Mouse (Mus musculus): ENCODE measurements around the gene Ntf3.

The Ntf3 gene

GRCm38 (mm10) chr6:126159279-126160066, 7.2 kb downstream of the Ntf3 start:
- no peak for DNase-seq (ENCODE audit: low spot score in 2 of 2)

DNA sequence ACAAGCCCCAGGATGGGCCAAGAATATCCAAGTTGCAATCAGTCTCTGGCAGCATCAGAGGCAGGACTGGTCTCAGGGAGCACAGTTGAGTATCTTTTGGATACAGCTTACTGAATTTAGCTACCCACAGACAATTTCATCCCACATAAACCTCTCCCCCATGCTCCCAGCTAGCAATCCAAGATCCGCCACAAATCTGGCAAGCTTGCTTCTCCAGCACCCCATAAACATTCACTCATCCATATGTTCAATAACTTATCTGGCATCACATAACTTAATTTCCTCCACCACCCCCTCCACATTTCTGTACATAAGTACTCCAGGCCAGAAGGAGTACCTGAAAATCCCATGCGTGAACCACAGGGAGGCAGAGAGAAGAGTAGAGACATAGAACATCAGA, 10.8 kb downstream of the Ntf3 start:
- DNase-seq (ENCODE audit: low spot score in 2 of 2), result no peak

DNA sequence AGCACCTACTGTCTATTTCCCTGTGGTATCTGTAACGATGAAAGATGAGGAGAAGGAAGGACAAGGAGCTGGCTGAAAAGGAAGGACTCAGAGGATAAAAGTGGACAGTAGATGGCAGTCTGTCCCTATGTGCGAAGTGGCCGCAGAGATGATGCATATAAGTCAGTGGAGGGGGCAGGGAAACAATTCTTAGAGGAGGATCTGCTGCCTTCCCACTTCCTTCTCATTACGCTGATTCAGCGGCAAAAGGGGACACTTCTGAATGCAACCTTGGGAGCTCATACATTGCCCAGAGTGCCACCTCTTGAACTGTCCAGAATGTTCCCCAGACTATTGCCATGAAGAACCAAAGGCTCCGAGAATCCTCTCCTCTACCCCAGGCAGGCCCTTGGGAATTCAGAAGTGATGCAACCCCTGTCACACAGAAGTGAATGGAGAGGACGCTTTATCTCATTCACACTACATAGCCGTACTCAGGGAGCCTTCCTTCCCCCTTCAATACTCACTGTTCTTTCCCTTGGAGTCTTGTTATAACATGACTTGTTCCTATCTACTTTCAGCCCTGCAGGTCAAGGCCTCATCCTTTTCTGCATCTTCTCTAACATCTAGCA, 12.2 kb downstream of the Ntf3 start:
- DNase-seq (ENCODE audit: low spot score in 2 of 2), result no peak

- DNase-seq (ENCODE audit: low spot score in 2 of 2), result no peak
These were observed 13.6 kb downstream of the Ntf3 start for GRCm38 (mm10) chr6:126153154-126153553.

- no peak for DNase-seq (ENCODE audit: low spot score in 2 of 2)
These were observed 23.1 kb downstream of the Ntf3 start for GRCm38 (mm10) chr6:126143659-126144058.

GRCm38 (mm10) chr6:126142741-126143140, 24.0 kb downstream of the Ntf3 start:
- no peak for DNase-seq (ENCODE audit: low spot score in 2 of 2)

DNA sequence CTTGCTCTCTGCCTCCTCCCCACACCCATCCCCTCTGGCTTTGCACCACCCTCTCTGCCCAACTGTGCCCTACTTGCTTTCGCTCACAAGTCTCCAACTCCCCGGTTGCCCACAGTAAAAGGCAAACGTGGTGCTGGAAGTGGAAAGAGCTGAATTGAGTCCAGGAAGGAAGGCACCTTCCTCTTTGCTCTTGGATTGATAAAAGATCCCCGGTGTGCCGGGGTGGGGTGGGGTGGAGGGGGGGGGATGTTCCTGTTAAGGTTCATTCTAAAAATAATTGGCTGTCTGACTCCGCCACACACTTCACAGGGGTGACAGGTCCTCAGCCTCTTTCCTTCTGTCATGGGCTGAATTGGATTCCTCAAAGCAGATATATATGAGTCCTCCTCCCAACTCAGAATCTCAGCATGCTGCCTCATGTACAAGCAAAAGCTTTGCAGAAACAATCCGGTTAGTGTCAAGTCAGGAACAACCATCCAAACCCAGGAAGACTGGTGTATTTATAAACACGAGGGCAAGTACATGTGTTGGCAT, 24.6 kb downstream of the Ntf3 start:
- DNase-seq (ENCODE audit: low spot score in 2 of 2), result no peak

GRCm38 (mm10) chr6:126141472-126141871, 25.2 kb downstream of the Ntf3 start:
- no peak for DNase-seq (ENCODE audit: low spot score in 2 of 2)

- DNase-seq (ENCODE audit: low spot score in 2 of 2), result no peak
These were observed 25.7 kb downstream of the Ntf3 start for GRCm38 (mm10) chr6:126140961-126141360.

DNA sequence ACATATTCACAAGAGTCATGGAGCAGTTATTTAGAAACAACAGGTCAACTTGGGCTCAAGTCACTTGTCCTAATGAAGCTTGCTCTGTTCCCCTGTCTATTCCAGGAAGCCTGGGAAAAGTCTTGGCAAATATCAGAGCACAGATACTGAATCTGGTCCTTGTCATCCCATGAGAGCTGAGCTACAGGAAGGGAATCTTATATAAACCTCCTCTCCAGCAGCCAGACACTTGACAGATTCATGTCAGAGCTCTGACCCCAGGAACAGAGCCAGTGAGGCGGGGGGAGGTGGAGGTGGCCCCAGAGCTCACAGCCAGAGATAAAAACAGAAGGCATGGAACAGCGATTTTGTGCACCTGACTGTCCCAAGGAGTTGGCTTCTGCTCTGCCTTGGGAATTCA, 26.3 kb downstream of the Ntf3 start:
- DNase-seq (ENCODE audit: low spot score in 2 of 2), result no peak

DNA sequence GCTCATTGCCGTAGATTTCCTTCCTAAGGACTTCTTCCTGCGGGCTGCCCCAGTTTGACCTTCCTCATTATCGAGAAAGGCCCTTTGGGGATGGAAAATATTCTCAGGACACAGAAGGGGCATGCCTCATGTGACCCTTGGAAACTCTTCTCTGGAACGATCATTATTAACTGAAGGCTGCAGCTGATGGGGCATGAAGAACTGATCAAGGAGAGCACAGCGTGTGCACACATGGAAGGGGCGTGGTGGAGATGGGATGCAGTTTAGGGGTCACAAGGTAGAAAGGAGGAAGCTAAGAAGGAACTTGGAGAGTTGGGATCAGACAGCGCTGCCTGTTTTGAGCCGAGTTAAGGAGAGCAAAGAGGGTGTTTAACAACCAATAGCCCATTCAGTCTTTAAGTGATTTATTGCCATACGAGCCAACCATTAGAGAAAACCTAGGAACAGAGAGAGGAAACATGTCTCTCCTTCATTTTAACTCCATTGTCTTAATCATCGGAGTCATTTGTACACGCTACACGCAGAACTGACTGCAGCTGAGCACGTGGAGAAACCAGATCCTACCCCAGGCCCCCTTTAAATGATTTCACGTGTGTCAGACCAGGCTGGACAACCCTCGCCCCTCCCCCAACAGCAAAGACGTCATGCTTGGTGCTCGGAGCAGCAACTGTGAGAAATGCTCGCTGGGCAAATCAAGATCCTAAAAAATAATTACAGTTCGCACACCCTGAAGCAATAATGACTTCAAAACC, 32.4 kb downstream of the Ntf3 start:
- DNase-seq (ENCODE audit: low spot score in 2 of 2), result no peak

DNA sequence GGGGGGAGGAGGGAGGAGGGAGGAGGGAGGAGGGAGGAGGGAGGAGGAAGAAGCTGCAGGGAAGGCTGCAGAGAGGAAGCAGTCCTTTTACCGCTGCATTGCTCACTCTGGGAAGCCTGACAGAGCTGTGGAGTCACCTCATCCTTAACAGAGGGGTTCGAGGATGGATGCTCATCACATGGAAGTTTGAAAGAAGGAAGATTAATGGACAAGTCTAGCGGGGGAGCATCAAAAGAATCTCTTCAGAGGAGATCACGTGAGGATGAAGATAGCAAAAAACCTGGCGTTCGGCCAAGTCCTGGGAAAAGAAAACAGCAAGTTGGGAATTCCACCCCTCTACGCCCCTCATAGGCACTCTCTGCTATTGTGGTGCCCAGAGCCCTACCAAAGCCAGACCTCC, 38.5 kb downstream of the Ntf3 start:
- DNase-seq (ENCODE audit: low spot score in 2 of 2), result no peak

DNA sequence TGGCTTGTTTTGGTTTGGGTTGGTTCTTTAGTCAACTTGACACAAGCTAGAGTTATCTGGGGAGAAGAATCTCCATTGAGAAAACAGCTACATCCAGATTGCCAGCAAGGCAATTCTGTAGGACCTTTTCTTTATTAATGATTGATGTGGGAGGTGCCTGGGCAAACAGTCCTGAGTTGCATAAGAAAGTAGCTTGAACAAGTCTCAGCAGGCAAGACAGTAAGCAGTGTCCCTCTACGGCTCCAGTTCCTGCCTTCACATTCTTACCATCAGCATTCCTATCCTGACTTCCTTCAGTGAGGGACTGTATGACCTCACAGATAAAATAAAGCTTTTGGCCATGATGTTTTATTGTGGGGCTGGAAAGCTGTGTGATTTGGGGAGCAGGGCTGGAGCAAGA, 48.5 kb downstream of the Ntf3 start:
- DNase-seq (ENCODE audit: low spot score in 2 of 2), result no peak

- no peak for DNase-seq (ENCODE audit: low spot score in 2 of 2)
These were observed 49.5 kb downstream of the Ntf3 start for GRCm38 (mm10) chr6:126117191-126117590.

DNA sequence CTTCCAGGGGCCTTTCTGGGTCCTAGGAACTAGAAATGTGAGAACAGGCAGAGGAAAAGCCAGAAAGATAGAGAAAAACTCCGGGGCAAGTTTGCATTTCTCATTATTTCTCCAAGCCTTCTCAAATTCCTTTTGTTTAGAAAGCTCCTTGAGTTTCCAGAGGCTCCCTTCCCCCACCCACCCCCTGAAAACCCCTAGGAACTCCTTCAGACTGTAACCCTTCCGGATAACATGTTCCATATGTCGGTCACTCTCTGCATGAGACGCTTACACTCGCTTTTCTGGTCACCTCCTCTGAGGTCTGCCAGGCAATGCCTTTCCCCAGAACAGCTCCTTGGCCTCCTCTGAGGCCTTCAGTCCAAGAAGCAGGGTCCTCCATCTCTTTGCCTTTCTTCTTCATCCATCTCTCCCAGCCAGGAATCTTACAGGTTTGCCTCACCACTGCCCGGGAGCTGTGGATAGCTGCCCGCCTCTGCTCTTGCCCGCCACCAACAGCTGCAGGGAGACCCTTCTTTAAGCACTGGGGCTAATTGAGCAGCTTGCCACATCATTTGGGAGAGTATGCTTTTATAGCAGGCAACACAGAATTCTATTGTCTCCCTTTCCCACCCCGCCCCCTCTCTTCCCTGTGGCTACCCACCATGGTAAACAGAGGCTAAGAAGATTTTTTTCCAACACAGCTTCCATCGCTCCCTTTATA, 51.6 kb downstream of the Ntf3 start:
- DNase-seq (ENCODE audit: low spot score in 2 of 2), result no peak

- DNase-seq (ENCODE audit: low spot score in 2 of 2), result no peak
These were observed 55.5 kb downstream of the Ntf3 start for GRCm38 (mm10) chr6:126110892-126111835.

GRCm38 (mm10) chr6:126109184-126109583, 57.5 kb downstream of the Ntf3 start:
- DNase-seq (ENCODE audit: low spot score in 2 of 2), result no peak

GRCm38 (mm10) chr6:126108771-126109170, 57.9 kb downstream of the Ntf3 start:
- no peak for DNase-seq (ENCODE audit: low spot score in 2 of 2)

- no peak for DNase-seq (ENCODE audit: low spot score in 2 of 2)
These were observed 59.3 kb downstream of the Ntf3 start for GRCm38 (mm10) chr6:126107398-126107797.

DNA sequence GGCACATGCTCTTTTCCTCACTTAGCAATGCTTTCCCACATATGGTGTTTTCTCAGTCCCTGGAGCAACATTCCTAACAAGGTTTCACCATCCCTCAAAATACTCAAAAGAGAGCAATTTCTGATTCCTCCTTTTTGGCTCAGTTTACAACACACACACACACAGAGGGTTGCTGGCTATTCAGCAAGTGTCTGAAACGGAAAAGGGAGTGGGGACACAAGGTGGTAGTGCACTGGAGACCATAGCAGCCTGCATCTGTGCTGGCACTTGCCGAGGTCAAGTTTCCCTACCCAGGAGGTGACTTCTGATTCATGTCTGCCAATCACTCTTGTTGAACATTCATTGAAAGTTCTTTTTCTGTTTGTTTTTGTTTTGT, 59.9 kb downstream of the Ntf3 start:
- DNase-seq (ENCODE audit: low spot score in 2 of 2), result no peak
